Mouse (Mus musculus): ENCODE measurements around the gene Olfr456.

- TF ChIP-seq MAX (IDR thresholded peaks at IDR 0.05), result no peak
- TF ChIP-seq CTCF (IDR thresholded peaks at IDR 0.05; ENCODE audit: control insufficient read depth, insufficient read depth, insufficient read length), result no peak
- TF ChIP-seq USF1 (IDR thresholded peaks at IDR 0.05; ENCODE audit: low read depth), result no peak
- TF ChIP-seq CEBPB (IDR thresholded peaks at IDR 0.05; ENCODE audit: low read depth), result no peak
- no peak for TF ChIP-seq FOSL1 (IDR thresholded peaks at IDR 0.05; ENCODE audit: insufficient read depth, low read length, poor library complexity, severe bottlenecking)
- no peak for TF ChIP-seq MYOG (IDR thresholded peaks at IDR 0.05; ENCODE audit: control insufficient read depth, extremely low read depth, insufficient read length)
- no peak for TF ChIP-seq MYOD1 (IDR thresholded peaks at IDR 0.05; ENCODE audit: control insufficient read depth, insufficient read length, low read depth)
These were observed at the start of gene Olfr456 for GRCm38 (mm10) chr6:42487114-42487513.

Data from C2C12 (cell line).